Mouse (Mus musculus) MEL (cell line): ENCODE results near the gene Nos1. TPM values are rescaled to one million over a fixed set of nuclear protein-coding genes. Genes with fewer than 3 reads are reported as not detected.

ENCODE experiments used
- DNase-seq: peaks from one replicate; pipeline ENCODE4 v3.0.0; 2011; ENCODE audit warnings: low read depth, low spot score
- H3K27ac ChIP-seq: 2 replicates; pipeline ENCODE4 v1.5.1; 2012; ENCODE audit warnings: low read depth, mild to moderate bottlenecking, control low read depth, low read length, moderate library complexity; ENCODE audit not compliant: control insufficient read depth
- H3K27me3 ChIP-seq, 2 experiments: fragments of 150-350 bp in 1 of 2; sonication (generic) in 1 of 2; 2 replicates each; pipeline ENCODE4 v1.6.1; 2012; ENCODE audit warnings: low read length in 2 of 2, mild to moderate bottlenecking in 2 of 2, improper control_type of control experiment in 1 of 2, moderate library complexity in 1 of 2; ENCODE audit not compliant: insufficient read depth in 2 of 2, control insufficient read depth in 1 of 2
- H3K36me3 ChIP-seq, 2 experiments: 2 replicates each; pipeline ENCODE4 v1.6.1; 2012 to 2014; ENCODE audit warnings: low read length in 2 of 2, improper control_type of control experiment in 1 of 2, inconsistent platforms in 1 of 2, mild to moderate bottlenecking in 1 of 2; ENCODE audit not compliant: insufficient read depth in 2 of 2, control insufficient read depth in 1 of 2
- H3K4me1 ChIP-seq, 2 experiments: fragments of 150-350 bp in 1 of 2; sonication (generic) in 1 of 2; 2 replicates each; pipeline ENCODE4 v1.6.1; 2012; ENCODE audit warnings: low read length in 2 of 2, improper control_type of control experiment in 1 of 2, mild to moderate bottlenecking in 1 of 2; ENCODE audit not compliant: insufficient read depth in 2 of 2, control insufficient read depth in 1 of 2
- H3K4me3 ChIP-seq, 2 experiments: fragments of 150-350 bp in 1 of 2; sonication (generic) in 1 of 2; 2 replicates each; pipeline ENCODE4 v1.5.1; 2012; ENCODE audit warnings: low read depth in 2 of 2, low read length in 2 of 2, mild to moderate bottlenecking in 2 of 2, moderate library complexity in 2 of 2, control low read depth in 1 of 2, improper control_type of control experiment in 1 of 2; ENCODE audit not compliant: control insufficient read depth in 1 of 2, insufficient read depth in 1 of 2
- H3K79me2 ChIP-seq: 2 replicates; pipeline ENCODE4 v1.6.1; 2012; ENCODE audit warnings: mild to moderate bottlenecking, low read length, moderate library complexity; ENCODE audit not compliant: control insufficient read depth, poor library complexity, insufficient read depth
- H3K9ac ChIP-seq: 2 replicates; pipeline ENCODE4 v1.6.1; 2012; ENCODE audit warnings: low read depth, mild to moderate bottlenecking, control low read depth, low read length, moderate library complexity; ENCODE audit not compliant: control insufficient read depth, poor library complexity, severe bottlenecking
- H3K9me3 ChIP-seq: fragments of 150-350 bp; sonication (generic); replicated peaks from 2 replicates; pipeline ENCODE4 v1.6.1; 2012; ENCODE audit warnings: mild to moderate bottlenecking, low read length, improper control_type of control experiment, moderate library complexity; ENCODE audit not compliant: insufficient read depth
- CHD2 ChIP-seq: IDR thresholded peaks from 2 replicates; pipeline ENCODE4 v1.6.1; 2011; ENCODE audit warnings: low read length, improper control_type of control experiment
- CTCF ChIP-seq, 3 experiments: IDR thresholded peaks in 2 of 3; conservative IDR thresholded peaks in 1 of 3; 2 replicates each; pipeline ENCODE4 v1.5.1; 2011 to 2012; ENCODE audit warnings: low read length in 3 of 3, low read depth in 2 of 3, mild to moderate bottlenecking in 2 of 3, improper control_type of control experiment in 1 of 3, inconsistent platforms in 1 of 3, mixed read lengths in 1 of 3, moderate library complexity in 1 of 3; ENCODE audit not compliant: control insufficient read depth in 1 of 3, insufficient read depth in 1 of 3, poor library complexity in 1 of 3, severe bottlenecking in 1 of 3
- E2F4 ChIP-seq: IDR thresholded peaks from 2 replicates; pipeline ENCODE4 v1.6.1; 2011; ENCODE audit warnings: low read depth, low read length, improper control_type of control experiment, borderline replicate concordance
- EP300 ChIP-seq, 2 experiments: IDR thresholded peaks; 2 replicates each; pipeline ENCODE4 v1.6.1; 2011; ENCODE audit warnings: improper control_type of control experiment in 2 of 2, low read length in 2 of 2, low read depth in 1 of 2, mild to moderate bottlenecking in 1 of 2
- GABPA ChIP-seq: IDR thresholded peaks from 2 replicates; pipeline ENCODE4 v1.6.1; 2012; ENCODE audit warnings: low read depth, mild to moderate bottlenecking, inconsistent platforms, low read length, improper control_type of control experiment, moderate library complexity
- GATA1 ChIP-seq: IDR thresholded peaks from 2 replicates; pipeline ENCODE4 v1.6.1; 2011; ENCODE audit warnings: low read depth, low read length, improper control_type of control experiment
- HCFC1 ChIP-seq: IDR thresholded peaks from 2 replicates; pipeline ENCODE4 v1.6.1; 2012; ENCODE audit warnings: low read depth, mild to moderate bottlenecking, inconsistent platforms, low read length, improper control_type of control experiment, moderate library complexity
- JUND ChIP-seq: IDR thresholded peaks from 2 replicates; pipeline ENCODE4 v1.6.1; 2011; ENCODE audit warnings: low read depth, mild to moderate bottlenecking, improper control_type of control experiment, low read length
- MAFK ChIP-seq: IDR thresholded peaks from 2 replicates; pipeline ENCODE4 v1.6.1; 2011; ENCODE audit warnings: low read depth, mild to moderate bottlenecking, low read length, improper control_type of control experiment, borderline replicate concordance
- MAX ChIP-seq: IDR thresholded peaks from 2 replicates; pipeline ENCODE4 v1.6.1; 2011; ENCODE audit warnings: low read length, improper control_type of control experiment
- MAZ ChIP-seq: IDR thresholded peaks from 2 replicates; pipeline ENCODE4 v1.6.1; 2012; ENCODE audit warnings: low read depth, mild to moderate bottlenecking, inconsistent platforms, low read length, improper control_type of control experiment
- MEF2A ChIP-seq: IDR thresholded peaks from 2 replicates; pipeline ENCODE4 v1.6.1; 2014; ENCODE audit warnings: low read depth, mild to moderate bottlenecking, inconsistent platforms, low read length, improper control_type of control experiment; ENCODE audit not compliant: poor library complexity, insufficient replicate concordance, severe bottlenecking; ENCODE audit errors: extremely low read depth
- MXI1 ChIP-seq: IDR thresholded peaks from 2 replicates; pipeline ENCODE4 v1.6.1; 2011; ENCODE audit warnings: mild to moderate bottlenecking, low read depth, low read length, improper control_type of control experiment
- MYB ChIP-seq: IDR thresholded peaks from 2 replicates; pipeline ENCODE4 v1.6.1; 2011; ENCODE audit warnings: mild to moderate bottlenecking, low read depth, low read length, improper control_type of control experiment
- MYC ChIP-seq: IDR thresholded peaks from 2 replicates; pipeline ENCODE4 v1.6.1; 2011; ENCODE audit warnings: low read depth, mild to moderate bottlenecking, low read length, improper control_type of control experiment, moderate library complexity
- POLR2A ChIP-seq, 2 experiments: IDR thresholded peaks; 2 replicates each; pipeline ENCODE4 v1.6.1; 2011 to 2012; ENCODE audit warnings: low read length in 2 of 2, mild to moderate bottlenecking in 2 of 2, control low read depth in 1 of 2, improper control_type of control experiment in 1 of 2, low read depth in 1 of 2, moderate library complexity in 1 of 2; ENCODE audit not compliant: control insufficient read depth in 1 of 2, insufficient read depth in 1 of 2, poor library complexity in 1 of 2
- RAD21 ChIP-seq: IDR thresholded peaks from 2 replicates; pipeline ENCODE4 v1.6.1; 2011; ENCODE audit warnings: mild to moderate bottlenecking, low read depth, low read length, improper control_type of control experiment
- SIN3A ChIP-seq: IDR thresholded peaks from 2 replicates; pipeline ENCODE4 v1.6.1; 2012; ENCODE audit warnings: low read length, improper control_type of control experiment, inconsistent platforms
- TBP ChIP-seq: IDR thresholded peaks from 2 replicates; pipeline ENCODE4 v1.8.0; 2011; ENCODE audit warnings: low read depth, low read length, improper control_type of control experiment
- TCF12 ChIP-seq: IDR thresholded peaks from 2 replicates; pipeline ENCODE4 v1.6.1; 2014; ENCODE audit warnings: low read depth, mild to moderate bottlenecking, inconsistent platforms, low read length, improper control_type of control experiment, moderate library complexity
- UBTF ChIP-seq: IDR thresholded peaks from 2 replicates; pipeline ENCODE4 v1.6.1; 2012; ENCODE audit warnings: low read depth, mild to moderate bottlenecking, inconsistent platforms, low read length, improper control_type of control experiment, moderate library complexity, borderline replicate concordance; ENCODE audit not compliant: insufficient read depth
- USF1 ChIP-seq: IDR thresholded peaks from 2 replicates; pipeline ENCODE4 v1.6.1; 2014; ENCODE audit warnings: low read depth, mild to moderate bottlenecking, inconsistent platforms, low read length, improper control_type of control experiment, moderate library complexity
- USF2 ChIP-seq, 2 experiments: IDR thresholded peaks; 2 replicates each; pipeline ENCODE4 v1.6.1; 2011 to 2012; ENCODE audit warnings: improper control_type of control experiment in 2 of 2, low read length in 2 of 2, borderline replicate concordance in 1 of 2, inconsistent platforms in 1 of 2, low read depth in 1 of 2, mild to moderate bottlenecking in 1 of 2; ENCODE audit not compliant: insufficient read depth in 1 of 2
- ZKSCAN1 ChIP-seq: IDR thresholded peaks from 2 replicates; pipeline ENCODE4 v1.6.1; 2012; ENCODE audit warnings: low read depth, mild to moderate bottlenecking, inconsistent platforms, low read length, improper control_type of control experiment, moderate library complexity
- ZMIZ1 ChIP-seq: IDR thresholded peaks from 2 replicates; pipeline ENCODE4 v1.6.1; 2012; ENCODE audit warnings: low read depth, mild to moderate bottlenecking, inconsistent platforms, low read length, improper control_type of control experiment, moderate library complexity
- ZNF384 ChIP-seq: IDR thresholded peaks from 2 replicates; pipeline ENCODE4 v1.6.1; 2012; ENCODE audit warnings: low read depth, mild to moderate bottlenecking, inconsistent platforms, low read length, improper control_type of control experiment
- polyA plus RNA-seq, 2 experiments: library from polyadenylated mRNA; stranded (reverse) in 1 of 2; unstranded in 1 of 2; fragments of >175 nt in 1 of 2; fragments of >200 nt in 1 of 2; gene quantifications; 2 replicates each; pipeline versions ENCODE4 v1.2.1 to v1.2.4; 2012; ENCODE audit warnings: low replicate concordance in 2 of 2, low read depth in 1 of 2; ENCODE audit not compliant: insufficient read length in 2 of 2, insufficient read depth in 1 of 2, missing spikeins in 1 of 2
- total RNA-seq: library from RNA; depleted of rRNA; stranded (reverse); fragments of 300-350 nt; gene quantifications from 2 replicates; pipeline ENCODE4 v1.2.3, GENCODE M21; 2012; rRNA removed

Gene Nos1
- total RNA-seq = 0.33 and 0.35 TPM in 2 replicates
- 1 to 10 TPM in 1 of 2 experiments, not detected in 1; 1.5 TPM for polyA plus RNA-seq

- no peaks in the 10 kb centered on the region for H3K36me3 ChIP-seq
- H3K4me1 ChIP-seq = no peaks in the 10 kb centered on the region
- H3K9ac ChIP-seq = no peak within 1 kb of the TSS
- H3K4me3 ChIP-seq = no peak within 1 kb of the TSS
- no peak for DNase-seq
- no peaks in the 10 kb centered on the region for H3K79me2 ChIP-seq
- H3K9me3 ChIP-seq = no peaks in the 10 kb centered on the region
- no peak within 1 kb of the TSS for H3K27ac ChIP-seq
- no peaks in the 10 kb centered on the region; a peak in 1 of 4 replicates for H3K27me3 ChIP-seq
- TF ChIP-seq CHD2 (no peak), MXI1 (no peak), JUND (no peak), EP300 (IDR thresholded peaks at IDR 0.05; ENCODE audit: low read depth in 1 of 2, low read length in 2 of 2) (no peak), MAX (no peak), RAD21 (no peak), MEF2A (no peak), ZKSCAN1 (no peak), MAFK (no peak), ZMIZ1 (no peak), POLR2A (IDR thresholded peaks at IDR 0.05; ENCODE audit: control insufficient read depth in 1 of 2, insufficient read depth in 1 of 2, low read depth in 1 of 2, low read length in 2 of 2, poor library complexity in 1 of 2) (no peak), CTCF (IDR thresholded peaks at IDR 0.05 in 2 of 3, conservative IDR thresholded peaks at IDR 0.05 in 1 of 3; ENCODE audit: control insufficient read depth in 1 of 3, insufficient read depth in 1 of 3, low read depth in 2 of 3, low read length in 3 of 3, poor library complexity in 1 of 3, severe bottlenecking in 1 of 3) (no peak), UBTF (no peak), E2F4 (no peak)
- TF ChIP-seq, all 39 proteins: peak for 0
Observed at GRCm38 (mm10) chr5:117780681-117781080, at the start of gene Nos1. TSS of gene Nos1 (plus strand) at chr5:117781032.

GRCm38 (mm10) chr5:117731311-117731710 lies 49.5 kb upstream of the Nos1 start:
- Histone ChIP-seq H3K36me3 (no peaks in the 10 kb centered on the region), H3K79me2 (no peaks in the 10 kb centered on the region), H3K27me3 (no peaks in the 10 kb centered on the region), H3K9ac (no peak overlapping the region), H3K27ac (no peak overlapping the region), H3K4me1 (no peaks in the 10 kb centered on the region), H3K9me3 (no peaks in the 10 kb centered on the region), H3K4me3 (no peak overlapping the region)
- TF ChIP-seq MAZ (no peak), USF2 (IDR thresholded peaks at IDR 0.05; ENCODE audit: borderline replicate concordance in 1 of 2, insufficient read depth in 1 of 2, low read depth in 1 of 2, low read length in 2 of 2) (no peak), CTCF (IDR thresholded peaks at IDR 0.05 in 2 of 3, conservative IDR thresholded peaks at IDR 0.05 in 1 of 3; ENCODE audit: control insufficient read depth in 1 of 3, insufficient read depth in 1 of 3, low read depth in 2 of 3, low read length in 3 of 3, poor library complexity in 1 of 3, severe bottlenecking in 1 of 3) (no peak), HCFC1 (no peak), SIN3A (no peak), RAD21 (no peak), MYB (no peak), MXI1 (no peak), GABPA (no peak), POLR2A (IDR thresholded peaks at IDR 0.05; ENCODE audit: control insufficient read depth in 1 of 2, insufficient read depth in 1 of 2, low read depth in 1 of 2, low read length in 2 of 2, poor library complexity in 1 of 2) (no peak), CHD2 (no peak), UBTF (no peak), GATA1 (no peak), USF1 (no peak), TBP (no peak), TCF12 (no peak), JUND (no peak), ZNF384 (no peak), MYC (no peak), MAFK (no peak)
- DNase-seq = no peak
